Mouse (Mus musculus) layer of hippocampus, adult 9-11 months (tissue): ENCODE results near the gene Dlst.

Source experiments
- DNase-seq: peaks from one replicate; pipeline ENCODE4 v3.0.0; 2022

Gene Dlst

GRCm38 (mm10) chr12:85110698-85111592 lies at the start of gene Dlst, which contains the start of gene Prox2:
TSS of gene Dlst (plus strand) at chr12:85110833.
TSS of gene Prox2 (minus strand) at chr12:85110759.
- DNase-seq = peak; percentile 85

GRCm38 (mm10) chr12:85071043-85071442 lies 39.6 kb upstream of the Dlst start:
- DNase-seq = no peak

DNA sequence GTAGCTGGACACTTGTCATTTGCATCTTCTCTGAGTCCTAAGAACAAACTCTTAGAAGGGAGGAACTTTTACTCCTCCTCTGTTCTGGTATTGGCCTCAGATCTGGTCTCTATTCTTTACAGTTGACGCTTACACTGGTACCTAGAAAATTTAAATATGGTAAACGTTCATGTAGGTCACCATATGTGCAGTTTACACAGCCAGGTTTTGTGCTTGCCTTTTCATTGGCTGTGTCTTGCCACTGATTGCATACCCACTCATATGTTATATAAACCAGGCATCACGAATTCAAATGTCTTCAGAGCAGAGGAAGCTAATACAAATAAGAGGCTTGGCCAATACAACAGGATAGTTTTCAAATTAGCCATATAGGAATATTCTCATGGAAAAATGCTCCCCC lies 33.5 kb upstream of the Dlst start:
- DNase-seq = no peak

DNA sequence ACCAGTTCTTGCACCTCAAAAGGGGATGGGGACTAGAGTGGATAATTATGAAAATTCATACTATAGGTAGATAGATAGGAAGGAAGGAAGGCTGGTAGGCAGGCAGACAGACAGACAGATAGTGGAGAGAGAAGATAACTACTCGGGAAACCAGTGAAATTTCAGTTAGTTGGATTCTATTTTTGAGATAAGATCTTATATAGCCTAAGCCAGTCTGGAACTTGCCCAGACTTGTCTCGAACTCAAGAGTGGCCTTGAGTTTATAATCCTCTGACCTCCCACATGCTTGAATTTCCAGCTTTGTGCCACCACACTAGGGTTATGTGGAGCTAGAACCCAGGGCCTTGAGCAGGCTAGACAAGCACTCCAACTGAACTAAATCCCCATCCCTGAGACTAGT lies 26.4 kb upstream of the Dlst start:
- no peak for DNase-seq

DNA sequence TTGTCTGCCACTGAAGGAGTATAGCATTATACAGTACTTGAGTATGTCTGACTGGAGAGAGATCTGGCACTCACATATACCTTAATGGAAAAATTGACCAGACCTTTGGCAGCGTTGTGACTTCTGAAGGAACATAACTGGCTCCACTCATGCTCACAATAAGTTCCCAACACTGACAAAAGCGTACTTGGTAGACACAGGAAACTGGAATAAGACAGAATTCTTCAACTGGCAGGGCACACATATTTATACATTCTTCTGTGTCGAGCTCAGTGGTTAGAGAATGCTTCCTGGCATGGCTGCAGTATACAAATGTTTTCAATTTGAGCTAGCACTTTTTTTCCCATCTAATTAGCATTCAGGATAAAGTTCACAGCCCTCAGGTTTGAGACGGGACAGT lies 25.7 kb upstream of the Dlst start:
- DNase-seq = no peak

DNA sequence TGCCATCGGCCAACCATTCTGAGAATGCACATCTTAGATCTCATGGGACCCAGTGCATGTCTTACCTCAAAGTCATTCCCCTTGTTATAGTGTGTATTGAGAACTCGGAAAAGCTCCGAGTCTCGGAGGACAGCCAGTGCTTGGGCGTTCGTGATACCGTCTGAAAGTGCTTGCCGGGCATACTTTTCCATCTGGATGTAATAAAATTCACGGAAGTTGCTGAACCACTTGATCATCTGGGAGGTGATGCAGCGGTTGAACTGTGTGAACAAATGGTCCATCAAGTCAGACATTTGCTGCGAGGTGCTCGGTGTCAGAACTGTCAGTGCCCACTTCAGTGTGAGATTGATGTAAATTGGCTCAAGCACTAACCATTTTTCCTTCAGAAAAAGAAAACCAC lies 22.8 kb upstream of the Dlst start:
- DNase-seq = no peak

- DNase-seq = no peak
These were observed 19.4 kb upstream of the Dlst start for GRCm38 (mm10) chr12:85091190-85091589.

DNA sequence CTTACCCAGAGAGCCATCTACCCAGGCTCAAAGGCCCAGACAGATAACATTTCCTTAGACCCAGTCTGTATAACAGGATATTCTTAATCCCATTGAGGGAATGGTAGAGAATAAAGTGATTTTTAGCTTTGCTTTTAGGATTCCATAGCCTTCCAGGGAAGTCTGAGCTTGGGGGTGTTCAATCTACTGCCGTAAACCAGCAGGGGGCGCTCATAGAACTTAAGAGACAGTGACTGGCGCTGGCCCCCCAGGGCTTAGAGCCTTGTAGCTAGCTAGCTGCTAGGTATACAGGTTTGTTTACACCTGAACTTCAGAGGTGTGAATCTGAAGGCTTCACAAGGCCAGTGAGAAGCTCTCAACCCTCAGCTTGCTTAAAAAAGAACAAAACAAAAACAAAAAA lies 18.4 kb upstream of the Dlst start:
- peak; percentile 66 for DNase-seq

DNA sequence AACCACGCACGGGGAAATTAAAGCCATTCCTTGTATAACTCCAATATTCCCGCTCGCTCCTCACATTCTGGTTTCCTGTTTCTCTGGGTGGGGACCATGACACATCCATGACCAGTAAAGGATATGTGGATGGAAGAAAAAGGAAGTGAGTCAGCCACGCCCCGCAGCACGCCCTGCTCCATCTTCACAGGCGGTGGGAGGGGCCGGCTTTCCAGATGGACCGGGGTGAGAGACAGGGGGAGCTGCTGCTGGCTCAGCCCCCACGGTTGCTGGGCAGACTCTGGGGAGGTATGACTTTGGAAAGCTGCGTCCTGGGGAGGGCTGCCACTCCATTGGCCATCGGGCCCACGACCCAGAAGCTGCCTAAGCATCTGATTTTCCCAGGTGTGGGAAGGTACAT lies 16.6 kb upstream of the Dlst start:
- DNase-seq = peak; percentile 47

- no peak for DNase-seq
These were observed 15.9 kb upstream of the Dlst start for GRCm38 (mm10) chr12:85094706-85095105.

DNA sequence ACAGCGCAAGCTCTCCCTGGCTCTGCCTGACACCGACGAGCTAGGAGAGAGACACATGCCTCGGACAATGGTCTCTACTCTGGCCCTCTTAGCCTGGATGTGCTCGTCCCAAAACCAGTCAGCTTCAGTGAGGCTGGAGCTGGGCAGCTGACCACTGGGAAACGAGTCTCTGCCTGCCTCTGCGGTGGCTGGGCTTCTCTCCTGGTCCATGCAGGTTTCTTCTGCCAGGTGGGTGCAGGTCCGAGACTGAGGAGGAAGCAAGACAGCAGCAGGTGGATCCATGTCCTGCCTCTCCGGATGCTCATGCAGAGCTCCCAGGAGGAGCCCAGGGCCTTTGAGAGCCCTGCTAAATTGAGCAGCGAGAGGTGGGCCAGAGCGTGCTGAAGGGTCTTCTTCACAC lies 15.5 kb upstream of the Dlst start:
- DNase-seq = no peak

- no peak for DNase-seq
These were observed 14.8 kb upstream of the Dlst start for GRCm38 (mm10) chr12:85095859-85096258.

GRCm38 (mm10) chr12:85101001-85101400 lies 9.6 kb upstream of the Dlst start:
- no peak for DNase-seq

- DNase-seq = no peak
These were observed 9.0 kb upstream of the Dlst start for GRCm38 (mm10) chr12:85101521-85102106.

DNA sequence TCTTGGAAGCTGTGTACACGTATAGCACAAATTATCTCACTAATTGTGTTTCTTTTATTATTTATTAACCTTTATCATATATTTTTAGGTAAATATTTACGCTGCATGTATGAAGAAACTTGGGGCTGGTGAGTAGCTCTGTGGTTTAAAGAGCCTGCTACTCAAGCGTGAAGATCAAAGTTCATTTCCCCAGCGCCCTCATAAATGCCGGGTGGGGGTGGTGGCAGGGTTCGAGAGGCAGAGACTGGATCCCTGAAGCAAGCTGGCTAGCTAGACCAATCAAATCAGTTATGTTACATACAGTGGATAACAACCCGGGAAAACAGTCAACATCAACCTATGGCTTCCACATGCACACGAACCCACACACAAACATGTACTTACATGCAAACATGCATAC lies 7.5 kb upstream of the Dlst start:
- DNase-seq = no peak

- no peak for DNase-seq
These were observed 5.8 kb upstream of the Dlst start for GRCm38 (mm10) chr12:85104789-85105188.

DNA sequence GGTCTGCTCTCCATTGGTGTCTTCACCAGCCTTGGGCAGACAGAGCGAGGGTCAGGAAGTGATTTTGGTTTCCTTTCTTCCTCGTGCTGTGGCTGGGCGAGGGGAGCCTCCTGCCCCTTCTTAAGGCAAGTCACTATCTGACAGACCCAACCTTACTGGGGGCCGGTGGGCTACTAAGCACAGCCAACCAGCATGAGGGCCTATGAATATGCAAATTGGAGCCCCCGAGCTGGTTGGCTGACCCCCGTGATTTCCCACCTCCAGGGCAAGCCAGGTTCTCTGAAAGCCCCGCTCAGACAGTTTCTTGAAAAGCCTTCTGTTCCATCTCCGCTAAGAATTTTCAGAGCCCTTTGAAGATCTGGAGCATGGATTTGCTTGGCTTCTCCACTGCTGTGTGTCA lies 4.3 kb upstream of the Dlst start:
- DNase-seq = no peak

DNA sequence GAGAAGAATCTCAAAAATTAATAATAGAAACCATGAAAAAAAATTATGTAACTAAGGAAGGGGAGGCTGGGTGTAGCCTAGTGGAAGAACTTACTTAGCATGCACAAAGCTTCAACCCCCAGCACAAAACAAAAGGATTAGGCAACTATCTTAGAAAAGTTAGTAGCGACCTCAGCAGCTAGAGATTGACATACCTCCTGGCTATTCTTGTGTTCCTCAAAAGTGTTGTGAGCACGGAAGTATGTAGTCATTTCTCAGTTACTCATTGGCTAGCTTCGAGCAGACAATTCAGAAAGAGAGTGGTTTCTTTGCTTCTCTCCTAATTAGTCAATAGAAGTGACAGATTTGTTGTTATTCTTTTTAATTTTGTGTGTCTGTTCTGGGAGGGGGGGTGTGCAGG lies 2.0 kb upstream of the Dlst start:
- no peak for DNase-seq

- DNase-seq = no peak
These were observed 1.2 kb upstream of the Dlst start for GRCm38 (mm10) chr12:85109426-85109825.

- DNase-seq = no peak
These were observed 479 bp upstream of the Dlst start for GRCm38 (mm10) chr12:85110011-85110697.

- DNase-seq = no peak
These were observed 2.1 kb downstream of the Dlst start for GRCm38 (mm10) chr12:85112550-85113251.

DNA sequence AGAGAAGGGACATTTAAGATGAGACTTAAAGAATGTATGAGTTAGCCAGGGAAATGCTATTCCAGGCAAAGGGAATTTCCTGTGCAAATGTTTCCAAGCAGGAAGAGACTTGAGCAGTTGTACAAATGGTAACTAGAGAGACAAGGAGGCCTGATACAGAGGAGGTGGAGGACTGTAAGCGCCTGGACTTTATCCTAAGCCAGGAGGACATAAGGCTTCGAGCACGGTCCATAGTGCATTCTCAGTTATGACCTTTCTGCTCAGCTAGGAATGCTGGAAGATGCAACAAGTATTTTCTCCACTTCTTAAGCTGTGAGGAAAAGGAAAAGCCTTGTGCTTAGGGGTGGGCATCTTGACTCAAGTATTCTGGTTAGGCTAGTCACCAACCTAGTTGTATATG lies 2.7 kb downstream of the Dlst start:
- DNase-seq = no peak

- no peak for DNase-seq
These were observed 3.3 kb downstream of the Dlst start for GRCm38 (mm10) chr12:85113917-85114316.
